In genomic region chr9:79719451-79719850, GRCm38 (mm10) we compare ENCODE assay signal across 8 mouse cellular contexts. TPM values are rescaled to one million over a fixed set of nuclear protein-coding genes. Genes with fewer than 3 reads are reported as not detected.
DNase-seq lines count a peak whose midpoint lies in the region; ATAC-seq and TF ChIP-seq lines count a peak whose summit lies in the region.

No protein-coding gene starts in this region.

- no peak for TF ChIP-seq CTCF in cerebellum, adult 2 months (IDR thresholded peaks at IDR 0.05; ENCODE audit: borderline replicate concordance, insufficient read depth, low read depth, low read length)

- no peak overlapping the region for H3K27ac ChIP-seq in cerebellum, adult 2 months (ENCODE audit: insufficient read depth, low read length)
- H3K27ac ChIP-seq in midbrain, embryonic 12.5 days (replicated peaks), result 0 out of 2 replicates have a peak overlapping the region, but pooled peaks have one; percentile 20

- DNase-seq in cerebellum, adult 2 months, result no peak
- DNase-seq in cerebellum, adult 9-10 months, result no peak
- peak; percentile 55 for DNase-seq in embryo, embryonic 10 days (ENCODE audit: low spot score)
- peak; percentile 8 for DNase-seq in heart, adult 8-10 months (ENCODE audit: low spot score)
- peak; percentile 62 for DNase-seq in kidney, postnatal 10 days
- DNase-seq in spleen, postnatal 4 days (ENCODE audit: low spot score in 2 of 2), result no peak

- peak overlapping the region; percentile 23 for H3K4me3 ChIP-seq in cerebellum, adult 2 months (replicated peaks; ENCODE audit: insufficient read depth, low read depth, low read length)
- H3K4me3 ChIP-seq in midbrain, embryonic 12.5 days, result peak overlapping the region; percentile 52

- WGBS in cerebellum, adult 2 months, result 7% methylated on average over 28 of the region's 28 CpGs
- WGBS in midbrain, embryonic 12.5 days, result under 1% methylated on average over 28 of the region's 28 CpGs

- H3K4me1 ChIP-seq in cerebellum, adult 2 months (ENCODE audit: control insufficient read depth, insufficient read depth, low read length), result peaks cover 4% of the 10 kb centered on the region; the same call in 1 of the 2 replicates
- peaks cover 39% of the 10 kb centered on the region for H3K4me1 ChIP-seq in midbrain, embryonic 12.5 days

- TF ChIP-seq POLR2A in cerebellum, adult 2 months (IDR thresholded peaks at IDR 0.05; ENCODE audit: borderline replicate concordance, insufficient read depth, low read length), result no peak

- ATAC-seq in midbrain, embryonic 12.5 days (ENCODE audit: low FRiP score, low read depth), result no peak
- ATAC-seq in megakaryocyte-erythroid progenitor cell, adult 5-6 weeks (replicated peaks; ENCODE audit: low FRiP score, low TSS enrichment, poor library complexity, severe bottlenecking), result no peak

- no peaks in the 10 kb centered on the region for H3K9me3 ChIP-seq in midbrain, embryonic 12.5 days

- H3K27me3 ChIP-seq in cerebellum, adult 2 months (ENCODE audit: control insufficient read depth, insufficient read depth, low read length), result peaks cover 3% of the 10 kb centered on the region; the same call in 1 of the 2 replicates
- H3K27me3 ChIP-seq in midbrain, embryonic 12.5 days, result peaks cover 64% of the 10 kb centered on the region

- H3K36me3 ChIP-seq in midbrain, embryonic 12.5 days, result no peaks in the 10 kb centered on the region

- H3K9ac ChIP-seq in midbrain, embryonic 12.5 days (replicated peaks), result peak overlapping the region; percentile 53; the same call in 1 of the 2 replicates

- peak overlapping the region; percentile 96 for H3K4me2 ChIP-seq in midbrain, embryonic 12.5 days (replicated peaks)

RNA-seq across cellular contexts. Expression of gene Col12a1, which starts 0.8 kb away (rescaled TPM):
- polyA plus RNA-seq in cerebellum, adult 2 months (2012; rRNA removed), result 6.0 and 6.4 TPM in 2 replicates
- 1 to 10 TPM in 1 of 4 experiments, under 1 TPM in 3; 0.47 to 1.4 (median 0.74) TPM for total RNA-seq in heart, adult 8-10 months (2022)
- polyA plus RNA-seq in midbrain, embryonic 12.5 days (2016; fragmentation: Nextera tagmentation; extraction: Ambion mirVana), result 25.7 and 35.4 TPM in 2 replicates
- not detected in 2 replicates for total RNA-seq in megakaryocyte-erythroid progenitor cell, adult 5-6 weeks (2014; fragmentation: Nextera tagmentation)
- not detected in 2 replicates for total RNA-seq in megakaryocyte-erythroid progenitor cell, adult 5-6 weeks (2017)

RNA-seq across cellular contexts. Expression of gene Cox7a2, which starts 40.2 kb away (rescaled TPM):
- polyA plus RNA-seq in cerebellum, adult 2 months (2012; rRNA removed), result 707 and 723 TPM in 2 replicates
- total RNA-seq in heart, adult 8-10 months (2022), result 1,000 to 10,000 TPM in 2 of 4 experiments, 100 to 1,000 TPM in 2; 847 to 1,031 (median 927) TPM
- 634 and 637 TPM in 2 replicates for polyA plus RNA-seq in midbrain, embryonic 12.5 days (2016; fragmentation: Nextera tagmentation; extraction: Ambion mirVana)
- 589 and 667 TPM in 2 replicates for total RNA-seq in megakaryocyte-erythroid progenitor cell, adult 5-6 weeks (2014; fragmentation: Nextera tagmentation)
- total RNA-seq in megakaryocyte-erythroid progenitor cell, adult 5-6 weeks (2017), result 116 and 156 TPM in 2 replicates

Comparison
In these comparisons a context has a peak if more than half of its experiments do, and no peak if none do; other contexts are left out.
1. DNase-seq: peak in embryo, embryonic 10 days (single experiment), heart, adult 8-10 months (single experiment) and kidney, postnatal 10 days (single experiment); none in cerebellum, adult 2 months (0 of 2), cerebellum, adult 9-10 months (single experiment) and spleen, postnatal 4 days (0 of 2).